Mouse (Mus musculus) stomach, postnatal 0 days (tissue): ENCODE measurements around the gene Ucp2.

Experiments used
- CTCF ChIP-seq: IDR thresholded peaks from 2 replicates; pipeline ENCODE4 v1.5.1; 2016; ENCODE audit warnings: antibody characterized with exemption, low read depth, mild to moderate bottlenecking, moderate library complexity
- EP300 ChIP-seq: optimal IDR thresholded peaks from 2 replicates; pipeline ENCODE3; 2016; ENCODE audit warnings: antibody characterized with exemption

DNA sequence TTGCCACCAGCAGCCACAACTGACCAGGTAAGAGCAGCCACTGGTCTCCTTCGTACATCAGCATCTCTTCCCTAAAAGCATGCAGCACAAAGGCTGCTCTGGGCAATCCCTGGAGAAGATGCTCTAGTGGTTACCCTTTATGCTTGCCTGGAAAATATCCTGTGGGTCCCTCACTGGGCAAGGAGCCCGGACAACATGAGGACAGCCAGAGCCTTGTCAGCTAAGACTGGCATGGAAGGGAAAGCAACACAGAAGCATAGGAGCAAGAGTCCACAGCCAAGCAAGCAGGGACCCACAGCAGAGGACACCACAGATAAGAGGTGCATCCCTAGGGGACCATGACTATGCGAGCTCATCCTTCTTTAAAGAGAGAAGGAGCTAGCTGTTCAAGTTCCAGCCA, 33.3 kb upstream of the Ucp2 start:
- TF ChIP-seq CTCF, result no peak
- TF ChIP-seq EP300, result no peak
